Mouse (Mus musculus) thymus, postnatal 36 days (tissue): ENCODE measurements around the gene Pls3.
"Not testable (repeated sequence)": the region's sequence is repeated elsewhere in the genome, so short reads cannot be mapped to it uniquely, and the experiment has no call there.

Source experiments
- DNase-seq, 2 experiments: peaks; one replicate each; pipeline ENCODE4 v3.0.0; 2022; ENCODE audit warnings: mixed read lengths in 2 of 2

Pls3 gene

GRCm38 (mm10) chrX:75764794-75765328, 110.1 kb downstream of the Pls3 start:
- no peak for DNase-seq

GRCm38 (mm10) chrX:75764135-75764793, 110.7 kb downstream of the Pls3 start:
- peak; percentile 21 to 23 for DNase-seq

- peak in 1 of 2 experiments; percentile 25 for DNase-seq
Measured at GRCm38 (mm10) chrX:75759461-75759860, 115.5 kb downstream of the Pls3 start.

DNA sequence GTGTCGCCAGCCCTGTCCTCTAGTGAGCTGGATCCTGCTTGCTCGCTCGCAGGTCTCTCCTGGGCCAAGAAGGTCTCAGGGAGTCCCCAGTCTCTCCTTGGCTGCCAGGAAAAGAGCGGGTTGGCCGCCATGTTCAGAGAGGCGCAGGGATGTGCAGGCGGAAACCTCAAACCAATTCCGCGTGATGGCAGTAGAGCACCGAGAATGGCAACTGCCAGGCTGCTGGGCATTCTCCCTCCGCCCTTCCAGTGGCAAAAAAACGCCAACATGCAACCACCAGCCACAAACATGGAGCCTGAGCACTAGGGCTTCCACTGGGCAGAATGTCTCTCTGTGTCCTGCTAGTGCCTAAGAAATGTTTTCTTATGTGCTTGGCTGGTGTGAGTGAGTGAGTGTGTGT, 115.9 kb downstream of the Pls3 start:
- peak in 1 of 2 experiments; percentile 71 for DNase-seq

DNA sequence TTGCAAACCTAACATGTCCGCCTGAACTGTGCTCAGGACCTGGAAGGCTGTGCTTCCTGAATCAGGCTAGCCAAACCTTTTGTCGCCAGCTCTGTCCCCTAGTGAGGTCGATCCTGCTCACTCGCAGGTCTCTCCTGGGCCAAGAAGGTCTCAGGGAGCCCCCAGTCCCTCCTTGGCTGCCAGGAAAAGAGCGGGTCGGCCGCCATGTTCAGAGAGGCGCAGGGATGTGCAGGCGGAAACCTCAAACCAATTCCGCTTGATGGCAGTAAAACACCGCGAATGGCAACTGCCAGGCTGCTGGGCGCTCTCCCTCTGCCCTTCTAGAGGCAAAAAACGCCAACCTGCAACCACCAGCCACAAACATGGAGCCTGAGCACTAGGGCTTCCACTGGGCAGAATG, 117.0 kb downstream of the Pls3 start:
- DNase-seq = peak in 1 of 2 experiments; percentile 81

DNA sequence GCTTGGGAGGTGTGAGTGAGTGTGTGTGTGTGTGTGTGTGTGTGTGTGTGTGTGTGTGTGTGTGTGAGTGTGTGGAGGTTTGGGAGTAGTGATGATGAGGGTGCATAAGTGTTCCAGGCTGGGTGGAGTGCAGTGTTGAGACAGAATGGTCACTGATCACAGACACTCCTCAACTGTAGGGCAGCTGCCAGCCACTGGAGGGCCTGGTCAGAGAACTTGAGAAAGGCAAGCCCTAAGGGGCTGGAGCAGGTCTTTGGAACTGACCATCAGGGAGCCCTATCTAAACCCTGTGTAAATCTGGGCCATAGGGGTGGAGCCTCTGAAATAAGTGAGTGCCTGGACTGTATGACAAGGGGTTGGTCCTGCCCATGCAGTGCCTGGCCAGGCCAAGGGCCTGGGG, 120.5 kb downstream of the Pls3 start:
- DNase-seq = peak in 1 of 2 experiments; percentile 37

DNA sequence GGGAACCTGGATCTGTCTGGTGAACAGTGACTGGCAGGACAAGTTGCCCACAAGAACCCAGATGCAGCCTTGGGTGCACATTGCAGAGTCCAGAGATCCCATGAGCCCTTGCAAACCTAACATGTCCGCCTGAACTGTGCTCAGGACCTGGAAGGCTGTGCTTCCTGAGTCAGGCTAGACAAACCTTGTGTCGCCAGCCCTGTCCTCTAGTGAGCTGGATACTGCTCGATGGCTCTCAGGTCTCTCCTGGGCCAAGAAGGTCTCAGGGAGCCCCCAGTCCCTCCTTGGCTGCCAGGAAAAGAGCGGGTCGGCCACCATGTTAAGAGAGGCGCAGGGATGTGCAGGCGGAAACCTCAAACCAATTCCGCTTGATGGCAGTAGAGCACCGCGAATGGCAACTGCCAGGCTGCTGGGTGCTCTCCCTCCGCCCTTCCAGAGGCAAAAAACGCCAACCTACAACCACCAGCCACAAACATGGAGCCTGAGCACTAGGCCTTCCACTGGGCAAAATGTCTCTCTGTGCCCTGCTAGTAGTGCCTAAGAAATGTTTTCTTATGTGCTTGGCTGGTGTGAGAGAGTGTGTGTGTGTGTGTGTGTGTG, 124.8 kb downstream of the Pls3 start:
- DNase-seq = peak in 1 of 2 experiments; percentile 59

- DNase-seq = peak in 1 of 2 experiments; percentile 73
Measured at GRCm38 (mm10) chrX:75749312-75749711, 125.7 kb downstream of the Pls3 start.

GRCm38 (mm10) chrX:75744466-75744865, 130.5 kb downstream of the Pls3 start:
- DNase-seq = peak in 1 of 2 experiments; percentile 80

- DNase-seq = not testable (repeated sequence)
Measured at GRCm38 (mm10) chrX:75739464-75739863, 135.5 kb downstream of the Pls3 start.
